Mouse (Mus musculus) kidney, embryonic 14.5 days (tissue): ENCODE data around the gene Fam71a. TPM values are rescaled to one million over a fixed set of nuclear protein-coding genes. Genes with fewer than 3 reads are reported as not detected.

Source experiments
- ATAC-seq: fragments of 200-750 bp; cut with Nextera tagmentation; 2 replicates; pipeline ENCODE4 v1.8.0; 2017; ENCODE audit warnings: moderate number of reproducible peaks, mild to moderate bottlenecking, moderate TSS enrichment, moderate library complexity; ENCODE audit not compliant: low FRiP score, low TSS enrichment
- H3K27ac ChIP-seq: fragments of 300-500 bp; sonication (generic); 2 replicates; pipeline ENCODE4 v1.5.1; 2014; ENCODE audit warnings: low read depth, mild to moderate bottlenecking, low read length, moderate library complexity, mixed read lengths
- H3K27me3 ChIP-seq: fragments of 300-500 bp; sonication (generic); 2 replicates; pipeline ENCODE4 v1.6.1; 2014; ENCODE audit warnings: mild to moderate bottlenecking, low read length; ENCODE audit not compliant: control insufficient read depth, insufficient read depth
- H3K36me3 ChIP-seq: fragments of 300-500 bp; sonication (generic); 2 replicates; pipeline ENCODE4 v1.6.1; 2014; ENCODE audit warnings: low read length, mixed read lengths; ENCODE audit not compliant: control insufficient read depth, insufficient read depth
- H3K4me1 ChIP-seq: fragments of 300-500 bp; sonication (generic); 2 replicates; pipeline ENCODE4 v1.6.1; 2014; ENCODE audit warnings: low read length, mixed read lengths; ENCODE audit not compliant: control insufficient read depth, insufficient read depth
- H3K4me2 ChIP-seq: fragments of 300-500 bp; sonication (generic); replicated peaks from 2 replicates; pipeline ENCODE4 v1.6.1; 2014; ENCODE audit warnings: low read depth, mild to moderate bottlenecking, low read length
- H3K4me3 ChIP-seq: fragments of 300-500 bp; sonication (generic); 2 replicates; pipeline ENCODE4 v1.5.1; 2014; ENCODE audit warnings: mild to moderate bottlenecking, low read length
- H3K9ac ChIP-seq: fragments of 300-500 bp; sonication (generic); 2 replicates; pipeline ENCODE4 v1.6.1; 2014; ENCODE audit warnings: low read depth, mild to moderate bottlenecking, low read length, moderate library complexity
- H3K9me3 ChIP-seq: fragments of 300-500 bp; sonication (generic); 2 replicates; pipeline ENCODE4 v1.6.1; 2016; ENCODE audit warnings: low read length; ENCODE audit not compliant: control insufficient read depth
- WGBS: fragments of 180-500 bp; shearing (Covaris S2); extraction: QIAGEN DNeasy Blood & Tissue Kit; methylation state at CpG from one replicate; pipeline ENCODE4 v1.1.7; 2014; 5-methylcytosine and 5-hydroxymethylcytosine counted together
- polyA plus RNA-seq: library from polyadenylated mRNA; unstranded; fragments of >200 nt; fragmentation: Nextera tagmentation; extraction: Ambion mirVana; gene quantifications from 2 replicates; pipeline ENCODE4 v1.2.1, GENCODE M21; 2014

Gene Fam71a
- polyA plus RNA-seq, 1 experiment from 2014 or later = not detected

GRCm38 (mm10) chr1:191193657-191194424, 29.2 kb upstream of the Fam71a start:
- Histone ChIP-seq H3K36me3 (no peaks in the 10 kb centered on the region), H3K9ac (no peak overlapping the region), H3K4me1 (0 out of 2 replicates have a peak, but pooled peaks cover 6% of the 10 kb centered on the region), H3K4me2 (peak overlapping the region; percentile 0), H3K4me3 (no peak overlapping the region), H3K27ac (no peak overlapping the region), H3K9me3 (no peaks in the 10 kb centered on the region), H3K27me3 (peaks cover 7% of the 10 kb centered on the region; the same call in 1 of the 2 replicates)
- WGBS = 18% methylated on average over 14 of the region's 14 CpGs
- peak; percentile 63 for ATAC-seq

- 89% methylated on average over 6 of the region's 6 CpGs for WGBS
- ATAC-seq = no peak
- peaks cover 7% of the 10 kb centered on the region; the same call in 1 of the 2 replicates for H3K27me3 ChIP-seq
Observed at GRCm38 (mm10) chr1:191192751-191193150, 28.1 kb upstream of the Fam71a start.

GRCm38 (mm10) chr1:191192213-191192612, 27.6 kb upstream of the Fam71a start:
- ATAC-seq = no peak
- Histone ChIP-seq H3K9me3 (no peaks in the 10 kb centered on the region), H3K36me3 (no peaks in the 10 kb centered on the region), H3K4me1 (0 out of 2 replicates have a peak, but pooled peaks cover 6% of the 10 kb centered on the region), H3K27me3 (peaks cover 10% of the 10 kb centered on the region; the same call in 1 of the 2 replicates), H3K4me2 (no peak overlapping the region), H3K4me3 (no peak overlapping the region), H3K9ac (no peak overlapping the region), H3K27ac (no peak overlapping the region)
- 62% methylated on average over 6 of the region's 6 CpGs for WGBS

More at GRCm38 (mm10) chr1:191192751-191193150, 28.1 kb upstream of the Fam71a start:
- no peak overlapping the region for H3K9ac ChIP-seq
- H3K9me3 ChIP-seq = no peaks in the 10 kb centered on the region
- no peaks in the 10 kb centered on the region for H3K36me3 ChIP-seq
- H3K27ac ChIP-seq = no peak overlapping the region
- 0 out of 2 replicates have a peak, but pooled peaks cover 6% of the 10 kb centered on the region for H3K4me1 ChIP-seq
- no peak overlapping the region for H3K4me2 ChIP-seq
- H3K4me3 ChIP-seq = no peak overlapping the region

GRCm38 (mm10) chr1:191189671-191190372, 25.2 kb upstream of the Fam71a start:
- 46% methylated on average over 6 of the region's 6 CpGs for WGBS
- peaks cover 21% of the 10 kb centered on the region for H3K4me1 ChIP-seq
- no peak overlapping the region for H3K4me2 ChIP-seq
- no peak overlapping the region for H3K9ac ChIP-seq
- no peak overlapping the region for H3K27ac ChIP-seq
- no peaks in the 10 kb centered on the region for H3K9me3 ChIP-seq
- no peak overlapping the region for H3K4me3 ChIP-seq
- H3K36me3 ChIP-seq = no peaks in the 10 kb centered on the region
- no peak for ATAC-seq
- peaks cover 34% of the 10 kb centered on the region for H3K27me3 ChIP-seq

DNA sequence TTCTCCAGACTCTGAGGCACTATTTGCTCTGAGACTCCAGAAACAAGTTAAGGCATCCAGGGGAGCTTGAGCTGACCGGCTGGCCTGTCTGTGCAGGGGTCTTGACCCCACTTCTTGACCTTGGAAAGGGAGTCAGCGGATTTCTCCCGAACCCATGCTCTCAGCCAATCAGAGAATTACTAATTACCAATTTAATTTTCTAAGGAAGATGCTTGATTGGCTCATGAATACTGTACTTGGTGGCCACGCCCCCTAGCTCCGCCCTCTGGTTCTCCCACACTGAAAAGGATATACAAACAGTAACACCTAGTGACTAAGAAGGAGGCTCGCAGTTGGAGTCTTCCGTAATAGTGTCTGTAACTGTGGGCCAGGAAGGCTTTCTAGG, 21.8 kb upstream of the Fam71a start:
- WGBS = 8% methylated on average over 7 of the region's 7 CpGs
- Histone ChIP-seq H3K4me3 (no peak overlapping the region), H3K27ac (no peak overlapping the region), H3K9me3 (no peaks in the 10 kb centered on the region), H3K36me3 (no peaks in the 10 kb centered on the region), H3K4me2 (peak overlapping the region; percentile 96; the same call in 1 of the 2 replicates), H3K4me1 (peaks cover 22% of the 10 kb centered on the region), H3K9ac (no peak overlapping the region), H3K27me3 (peaks cover 48% of the 10 kb centered on the region)
- no peak for ATAC-seq

DNA sequence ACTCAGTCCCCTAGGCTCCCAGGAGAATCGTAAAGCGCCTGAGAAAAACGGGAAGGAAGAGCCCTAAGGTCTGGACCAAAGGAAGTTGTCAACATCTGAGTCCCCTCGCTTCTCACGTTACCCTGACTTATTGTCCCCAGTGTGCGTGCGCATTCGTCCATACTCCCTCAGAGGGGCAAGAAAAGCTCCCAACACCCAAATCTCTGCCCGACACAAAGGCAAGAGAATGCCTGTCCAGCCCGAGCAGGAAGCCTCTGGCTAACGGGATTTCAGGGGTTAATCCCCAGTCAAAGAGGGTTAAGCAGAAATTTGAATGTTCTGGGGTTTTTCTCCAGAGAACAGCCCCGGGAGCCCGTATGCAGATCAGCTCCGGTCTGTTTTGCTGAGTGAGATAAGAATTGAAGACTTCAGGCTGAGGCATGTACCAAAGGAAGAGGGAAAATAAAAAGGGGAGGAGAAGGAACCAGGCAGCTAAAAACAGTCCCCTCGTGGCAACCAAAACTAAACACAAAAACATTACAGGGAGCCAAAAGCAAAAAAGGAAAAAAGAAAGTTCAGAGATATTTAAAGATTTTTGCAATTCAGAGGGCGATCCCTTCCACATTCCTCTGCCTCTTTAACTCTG, 21.3 kb upstream of the Fam71a start:
- H3K4me1 ChIP-seq = peaks cover 23% of the 10 kb centered on the region
- H3K9me3 ChIP-seq = no peaks in the 10 kb centered on the region
- no peak overlapping the region for H3K27ac ChIP-seq
- H3K4me3 ChIP-seq = peak overlapping the region; percentile 60
- ATAC-seq = no peak
- H3K4me2 ChIP-seq = peak overlapping the region; percentile 96
- no peaks in the 10 kb centered on the region for H3K36me3 ChIP-seq
- H3K27me3 ChIP-seq = peaks cover 48% of the 10 kb centered on the region
- no peak overlapping the region for H3K9ac ChIP-seq
- under 1% methylated on average over 16 of the region's 16 CpGs for WGBS

GRCm38 (mm10) chr1:191184841-191185251, 20.2 kb upstream of the Fam71a start:
- peaks cover 33% of the 10 kb centered on the region for H3K4me1 ChIP-seq
- peak overlapping the region; percentile 60 for H3K4me3 ChIP-seq
- H3K9ac ChIP-seq = no peak overlapping the region
- H3K4me2 ChIP-seq = peak overlapping the region; percentile 96
- no peak for ATAC-seq
- no peak overlapping the region for H3K27ac ChIP-seq
- peaks cover 48% of the 10 kb centered on the region for H3K27me3 ChIP-seq
- no peaks in the 10 kb centered on the region for H3K36me3 ChIP-seq
- no peaks in the 10 kb centered on the region for H3K9me3 ChIP-seq
- WGBS = under 1% methylated on average over 22 of the region's 22 CpGs

DNA sequence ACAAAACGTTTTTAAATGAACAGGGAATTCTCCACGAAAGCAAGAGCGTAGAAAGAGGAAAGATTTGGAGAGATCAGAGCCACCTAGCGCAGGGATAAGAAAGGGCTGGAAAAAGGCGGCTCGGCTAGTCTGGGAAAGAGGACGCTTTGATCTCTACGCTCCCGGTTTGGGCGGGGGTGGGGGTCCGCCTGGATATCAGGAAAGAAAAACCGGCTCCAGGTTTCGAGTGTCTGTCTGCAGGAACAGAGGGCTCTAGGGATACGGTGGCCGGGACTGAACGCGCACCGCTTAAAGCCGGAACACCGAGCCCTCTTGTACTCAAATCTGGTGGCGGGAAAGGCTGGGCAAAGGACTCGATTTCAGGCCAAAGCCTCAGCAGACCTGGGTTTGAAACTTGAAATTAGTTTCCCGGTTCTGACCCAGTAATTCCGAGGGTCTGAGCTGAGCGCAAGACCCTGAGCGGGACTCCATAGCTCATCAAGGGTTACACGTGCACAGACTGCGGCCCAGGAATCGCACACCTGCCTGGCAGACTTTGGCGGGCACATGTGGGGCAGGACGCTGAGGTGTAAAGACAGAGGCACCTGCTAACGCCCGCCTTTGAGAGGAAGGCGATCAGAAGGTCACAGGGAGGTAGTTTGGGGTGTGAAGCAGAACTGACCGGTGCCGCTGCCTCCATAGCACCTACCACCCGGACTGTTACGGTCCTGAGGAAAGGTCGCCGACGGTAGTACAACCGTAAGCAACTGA, 19.6 kb upstream of the Fam71a start:
- WGBS = 3% methylated on average over 42 of the region's 42 CpGs
- Histone ChIP-seq H3K9me3 (no peaks in the 10 kb centered on the region), H3K9ac (peak overlapping the region; percentile 51; the same call in 1 of the 2 replicates), H3K36me3 (no peaks in the 10 kb centered on the region), H3K4me1 (peaks cover 38% of the 10 kb centered on the region), H3K4me2 (peak overlapping the region; percentile 96), H3K4me3 (peak overlapping the region; percentile 60), H3K27ac (no peak overlapping the region), H3K27me3 (peaks cover 48% of the 10 kb centered on the region)
- no peak for ATAC-seq
